Mouse (Mus musculus) hindbrain, postnatal 0 days (tissue): ENCODE measurements at regions not wholly inside any gene's neighbourhood (a gene's known extent, or its start where the extent isn't known, plus 50 kb on each side); places are given as distances from the start of the nearest gene placed in this dataset.

Experiments used
- ATAC-seq: fragments of 200-750 bp; cut with Nextera tagmentation; 2 replicates; pipeline ENCODE4 v1.8.0; 2017; ENCODE audit warnings: mild to moderate bottlenecking, moderate TSS enrichment, moderate library complexity
- DNase-seq: peaks from one replicate; pipeline ENCODE4 v3.0.0-alpha.2; 2015; ENCODE audit warnings: low spot score
- H3K27ac ChIP-seq: fragments of 300-500 bp; sonication (generic); 2 replicates; pipeline ENCODE4 v1.5.1; 2014; ENCODE audit warnings: mild to moderate bottlenecking
- H3K27me3 ChIP-seq: fragments of 300-500 bp; sonication (generic); 2 replicates; pipeline ENCODE4 v1.6.1; 2014; ENCODE audit warnings: low read length, mixed read lengths; ENCODE audit not compliant: insufficient read depth
- H3K36me3 ChIP-seq: fragments of 300-500 bp; sonication (generic); 2 replicates; pipeline ENCODE4 v1.6.1; 2014; ENCODE audit warnings: low read length, mixed read lengths; ENCODE audit not compliant: insufficient read depth
- H3K4me1 ChIP-seq: fragments of 300-500 bp; sonication (generic); 2 replicates; pipeline ENCODE4 v1.6.1; 2014; ENCODE audit warnings: antibody characterized with exemption, low read length, mixed read lengths; ENCODE audit not compliant: insufficient read depth
- H3K4me2 ChIP-seq: fragments of 300-500 bp; sonication (generic); 2 replicates; pipeline ENCODE4 v1.6.1; 2014; ENCODE audit warnings: low read depth, mild to moderate bottlenecking, low read length, moderate library complexity, mixed read lengths
- H3K4me3 ChIP-seq: fragments of 300-500 bp; sonication (generic); 2 replicates; pipeline ENCODE4 v1.5.1; 2014; ENCODE audit warnings: low read length
- H3K9ac ChIP-seq: fragments of 300-500 bp; sonication (generic); replicated peaks from 2 replicates; pipeline ENCODE4 v1.6.1; 2014; ENCODE audit warnings: mild to moderate bottlenecking, low read length, moderate library complexity, mixed read lengths
- H3K9me3 ChIP-seq: fragments of 300-500 bp; sonication (generic); 2 replicates; pipeline ENCODE4 v1.6.1; 2016; ENCODE audit warnings: low read length, mixed read lengths
- CTCF ChIP-seq: IDR thresholded peaks from 2 replicates; pipeline ENCODE4 v1.5.1; 2016; ENCODE audit warnings: antibody characterized with exemption, control low read depth, low read depth
- WGBS: fragments of 180-500 bp; shearing (Covaris S2); extraction: QIAGEN DNeasy Blood & Tissue Kit; methylation state at CpG from one replicate; pipeline ENCODE4 v1.1.7; 2014; 5-methylcytosine and 5-hydroxymethylcytosine counted together

DNA sequence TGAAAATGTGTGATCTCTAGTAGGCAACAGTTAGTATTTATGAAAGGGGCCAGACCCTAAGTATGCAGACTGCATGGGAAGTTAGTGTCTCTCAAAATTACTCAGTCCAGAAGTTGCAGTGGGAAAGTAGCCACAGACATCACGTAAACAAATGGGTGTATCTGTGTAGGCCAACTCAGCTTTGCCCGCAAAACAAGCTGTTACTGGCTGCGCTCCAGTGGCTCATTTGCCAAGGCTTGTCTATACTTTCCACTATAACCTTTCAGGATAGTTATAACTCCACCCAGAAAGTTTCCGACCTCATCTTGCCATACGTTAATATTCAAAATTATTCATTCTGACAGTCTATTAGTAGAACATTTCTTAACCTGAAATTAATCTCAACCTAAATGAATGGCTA, 222.4 kb upstream of the Atp2b1 start:
- ATAC-seq (no peak), DNase-seq (no peak)
- Histone ChIP-seq H3K9me3 (no peaks in the 10 kb centered on the region), H3K27ac (no peak overlapping the region), H3K4me1 (no peaks in the 10 kb centered on the region), H3K4me2 (no peak overlapping the region), H3K27me3 (no peaks in the 10 kb centered on the region), H3K36me3 (no peaks in the 10 kb centered on the region), H3K4me3 (no peak overlapping the region), H3K9ac (no peak overlapping the region)
- 76% methylated on average over 5 of the region's 5 CpGs for WGBS
- no peak for TF ChIP-seq CTCF

DNA sequence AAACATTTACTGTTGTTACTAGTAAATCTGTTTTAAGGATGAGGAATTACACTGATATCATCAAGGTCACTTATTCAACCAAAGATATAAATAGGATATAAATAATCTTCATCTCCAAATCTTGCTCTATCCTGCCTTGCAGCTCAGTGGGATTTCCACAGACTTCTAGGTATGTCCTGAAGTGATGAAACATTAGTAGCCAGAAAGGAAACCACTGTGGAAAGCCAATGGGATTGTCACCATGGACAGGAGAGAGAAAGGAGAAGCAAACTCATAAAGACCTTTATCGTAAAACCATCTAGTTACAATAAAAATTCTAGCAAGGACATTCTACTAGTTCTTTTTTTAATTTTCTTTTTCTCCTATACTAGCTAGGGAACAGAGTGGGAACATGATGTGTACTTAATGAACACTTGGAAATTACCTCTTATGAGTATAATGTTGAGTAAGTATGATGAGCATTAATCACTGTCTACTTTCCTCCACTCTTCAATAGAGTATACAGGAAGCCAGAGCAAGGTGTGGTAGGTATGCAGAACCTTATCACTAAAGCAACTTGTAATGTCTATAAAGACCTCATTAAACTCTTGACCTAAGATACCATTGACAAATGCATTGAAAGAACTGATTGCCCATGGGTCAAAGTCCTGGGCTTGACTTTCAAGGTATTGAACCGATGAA, 219.4 kb upstream of the Atp2b1 start:
- TF ChIP-seq CTCF: no peak
- ATAC-seq: no peak

DNA sequence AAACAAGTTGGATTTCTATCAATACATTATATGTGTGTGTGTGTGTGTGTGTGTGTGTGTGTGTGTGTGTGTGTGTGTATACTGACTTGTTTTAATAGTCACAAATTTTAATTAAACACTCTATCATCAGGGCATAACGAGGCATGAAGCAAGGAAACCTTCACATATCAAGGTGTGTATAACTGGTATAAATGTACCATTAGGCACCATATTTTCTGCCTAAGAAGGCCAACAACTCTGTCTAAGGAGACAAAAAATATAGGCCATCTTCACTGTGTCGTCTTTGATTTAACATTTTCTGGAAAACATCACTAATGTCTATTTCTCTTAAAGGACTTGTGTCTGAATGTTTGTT, 218.9 kb upstream of the Atp2b1 start:
- Histone ChIP-seq H3K27ac (no peak overlapping the region), H3K4me2 (no peak overlapping the region), H3K9me3 (no peaks in the 10 kb centered on the region), H3K4me1 (no peaks in the 10 kb centered on the region), H3K36me3 (no peaks in the 10 kb centered on the region), H3K27me3 (no peaks in the 10 kb centered on the region), H3K4me3 (no peak overlapping the region), H3K9ac (no peak overlapping the region)
- DNase-seq: no peak
- TF ChIP-seq CTCF: no peak
- WGBS: 89% methylated on average over 2 of the region's 2 CpGs
- ATAC-seq: no peak

More for the DNA sequence above, 219.4 kb upstream of the Atp2b1 start:
- Histone ChIP-seq H3K27me3 (no peaks in the 10 kb centered on the region), H3K4me2 (no peak overlapping the region), H3K9me3 (no peaks in the 10 kb centered on the region), H3K4me1 (no peaks in the 10 kb centered on the region), H3K27ac (no peak overlapping the region), H3K4me3 (no peak overlapping the region), H3K36me3 (no peaks in the 10 kb centered on the region), H3K9ac (no peak overlapping the region)
- 91% methylated on average over 2 of the region's 2 CpGs for WGBS
- no peak for DNase-seq

DNA sequence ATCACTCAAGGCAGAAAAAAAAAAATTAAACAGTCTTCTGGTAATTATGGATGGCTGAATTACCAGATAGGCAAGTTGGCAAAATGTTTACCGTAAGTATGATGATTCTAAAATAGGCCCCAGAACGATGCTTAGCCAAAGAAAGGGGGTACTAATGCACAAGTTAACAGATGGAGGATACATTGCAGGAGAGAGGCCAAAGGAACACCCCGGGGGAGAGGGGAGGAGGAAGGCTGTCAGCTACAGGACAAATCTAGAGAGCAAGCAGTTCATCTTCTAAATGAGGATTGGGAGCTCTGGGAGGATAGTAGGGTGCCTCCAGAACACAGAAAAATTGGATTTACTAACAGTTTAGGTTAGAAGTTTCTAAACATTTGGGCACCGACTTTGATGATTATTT, 216.3 kb upstream of the Atp2b1 start:
- Histone ChIP-seq H3K4me1 (no peaks in the 10 kb centered on the region), H3K27me3 (no peaks in the 10 kb centered on the region), H3K36me3 (no peaks in the 10 kb centered on the region), H3K9ac (no peak overlapping the region), H3K27ac (no peak overlapping the region), H3K9me3 (no peaks in the 10 kb centered on the region), H3K4me2 (no peak overlapping the region), H3K4me3 (no peak overlapping the region)
- TF ChIP-seq CTCF: no peak
- WGBS: 74% methylated on average over 4 of the region's 4 CpGs
- ATAC-seq: no peak
- DNase-seq: no peak

DNA sequence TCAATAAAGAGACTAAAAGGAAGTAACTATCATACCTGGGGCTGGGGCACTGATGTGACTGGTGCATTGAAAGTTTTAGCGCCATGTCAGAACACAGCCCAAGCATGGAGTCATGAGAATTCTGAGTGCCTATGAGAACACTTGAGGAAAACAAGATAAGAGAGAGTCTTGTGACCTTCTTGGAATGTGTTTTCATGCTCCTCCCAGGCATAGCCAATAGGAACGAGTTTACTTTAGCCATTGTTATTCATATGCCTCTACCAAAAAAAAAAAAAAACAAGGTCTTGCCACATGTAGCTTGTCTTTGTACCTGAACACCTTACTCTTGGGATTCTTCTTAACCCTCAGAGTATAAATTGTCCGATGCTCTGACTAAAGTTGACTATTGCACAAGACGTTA, 214.6 kb upstream of the Atp2b1 start:
- Histone ChIP-seq H3K27ac (no peak overlapping the region), H3K27me3 (no peaks in the 10 kb centered on the region), H3K36me3 (no peaks in the 10 kb centered on the region), H3K9me3 (no peaks in the 10 kb centered on the region), H3K4me1 (no peaks in the 10 kb centered on the region), H3K4me2 (no peak overlapping the region), H3K9ac (no peak overlapping the region), H3K4me3 (no peak overlapping the region)
- WGBS: 84% methylated on average over 4 of the region's 4 CpGs
- DNase-seq (no peak), ATAC-seq (no peak)
- TF ChIP-seq CTCF: no peak

DNA sequence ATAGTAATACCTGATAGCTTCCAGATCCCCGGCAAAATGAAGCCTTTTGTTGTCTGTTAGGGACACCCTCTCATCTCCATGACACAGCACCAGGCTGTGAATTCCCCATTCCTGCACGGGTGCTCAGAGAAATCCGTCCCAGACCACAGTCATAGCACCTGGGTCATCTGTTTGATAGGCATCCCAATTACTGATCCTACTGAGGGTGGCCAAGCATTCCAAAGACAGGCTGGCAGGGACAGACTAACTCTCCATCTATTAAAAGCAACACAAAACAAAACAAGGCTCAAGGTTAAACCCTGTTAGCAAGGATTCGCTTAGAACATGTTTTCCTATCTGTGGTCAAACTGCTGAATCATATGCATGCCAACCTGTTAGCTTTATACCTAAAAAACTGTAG, 213.8 kb upstream of the Atp2b1 start:
- TF ChIP-seq CTCF: no peak
- ATAC-seq: no peak
- WGBS: 76% methylated on average over 4 of the region's 4 CpGs

DNA sequence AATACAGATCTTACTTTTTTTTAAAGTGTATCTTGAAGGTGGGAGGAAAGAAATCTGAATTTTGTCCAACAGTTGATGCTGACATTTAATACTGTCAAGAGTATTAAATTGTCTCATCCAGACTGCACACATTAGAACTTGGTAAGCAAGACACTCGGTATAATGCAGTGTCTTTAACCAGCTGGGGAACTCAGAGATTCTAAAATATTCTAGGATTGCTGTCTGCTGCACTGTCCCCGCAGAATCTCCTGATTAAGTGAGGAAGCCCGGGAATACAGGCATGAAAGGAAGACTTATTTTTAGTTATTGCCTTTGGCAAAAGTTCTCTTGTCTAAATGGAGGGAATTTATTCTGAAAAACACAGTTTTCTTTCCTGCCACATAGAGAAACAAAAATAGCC, 212.9 kb upstream of the Atp2b1 start:
- no peak for DNase-seq
- no peak overlapping the region for H3K4me2 ChIP-seq
- no peak overlapping the region for H3K4me3 ChIP-seq
- H3K27ac ChIP-seq: no peak overlapping the region
- no peak for TF ChIP-seq CTCF
- ATAC-seq: no peak
- WGBS: 55% methylated on average over 3 of the region's 3 CpGs
- no peaks in the 10 kb centered on the region for H3K36me3 ChIP-seq
- H3K27me3 ChIP-seq: no peaks in the 10 kb centered on the region
- no peaks in the 10 kb centered on the region for H3K4me1 ChIP-seq
- no peak overlapping the region for H3K9ac ChIP-seq
- H3K9me3 ChIP-seq: no peaks in the 10 kb centered on the region

More for the DNA sequence above, 213.8 kb upstream of the Atp2b1 start:
- Histone ChIP-seq H3K36me3 (no peaks in the 10 kb centered on the region), H3K4me2 (no peak overlapping the region), H3K4me3 (no peak overlapping the region), H3K4me1 (no peaks in the 10 kb centered on the region), H3K27me3 (no peaks in the 10 kb centered on the region), H3K9me3 (no peaks in the 10 kb centered on the region), H3K9ac (no peak overlapping the region), H3K27ac (no peak overlapping the region)
- DNase-seq: no peak
